Mouse (Mus musculus) mouse trophoblast stem cell (cell line): ENCODE measurements around the gene Zfp451.
"Not testable (repeated sequence)": the region's sequence is repeated elsewhere in the genome, so short reads cannot be mapped to it uniquely, and the experiment has no call there.

ENCODE experiments used
- in situ Hi-C, 2 experiments: fragments of 300-500 bp; cut with MseI, MboI; formaldehyde crosslinking; loops; 2 replicates in 1 of 2; 3 replicates in 1 of 2; pipeline ENCODE4 v1.15.1; 2025

The Zfp451 gene

GRCm38 (mm10) chr1:33813868-33814794 lies at the start of gene Zfp451:
Zfp451 (minus strand) TSS chr1:33814595.
- in situ Hi-C loops, result no loop called here

DNA sequence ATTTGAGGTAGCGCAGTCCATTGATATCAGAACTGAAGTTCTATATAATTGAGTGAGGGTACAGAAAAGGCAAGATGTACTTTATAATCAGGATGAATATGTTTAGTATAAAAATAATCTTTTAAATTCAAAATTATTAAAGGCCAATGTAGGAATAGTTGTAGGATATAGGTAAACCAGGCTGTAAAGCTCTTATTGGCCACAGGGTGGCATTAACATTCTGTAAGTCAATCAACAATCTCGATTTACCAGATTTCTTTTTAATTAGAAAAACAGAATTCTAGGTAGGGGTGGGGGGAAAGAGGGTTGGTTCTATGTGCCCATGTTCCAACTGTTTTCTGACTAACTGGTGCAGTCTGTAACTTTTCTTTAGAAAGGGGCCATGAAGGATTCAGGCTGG lies 32.4 kb upstream of the Zfp451 start:
- in situ Hi-C loops, result no loop called here

GRCm38 (mm10) chr1:33843823-33844222 lies 29.4 kb upstream of the Zfp451 start:
- in situ Hi-C loops, result no loop called here

DNA sequence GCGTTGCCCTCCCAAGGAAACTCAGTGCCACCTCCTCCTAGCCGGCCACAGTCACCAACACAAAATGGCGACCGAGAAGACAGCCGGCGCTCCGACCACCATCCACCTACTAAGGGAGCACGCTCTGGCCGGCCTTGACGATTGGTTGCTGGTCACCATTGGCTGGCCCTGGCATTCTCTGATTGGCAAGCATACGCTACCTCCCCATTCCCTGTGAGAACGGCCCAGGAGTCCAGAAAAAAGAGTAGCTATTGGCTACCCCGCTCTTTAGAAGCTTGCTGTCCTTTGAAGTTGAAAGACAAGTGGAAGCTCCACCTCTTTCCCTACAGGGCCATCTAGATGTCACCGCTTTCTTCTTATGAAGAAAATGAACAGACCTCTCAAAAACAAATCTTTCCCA lies 24.6 kb upstream of the Zfp451 start:
- in situ Hi-C loops, result not testable (repeated sequence)

GRCm38 (mm10) chr1:33830586-33830985 lies 16.2 kb upstream of the Zfp451 start:
- in situ Hi-C loops, result no loop called here

GRCm38 (mm10) chr1:33817931-33818330 lies 3.5 kb upstream of the Zfp451 start:
- in situ Hi-C loops, result no loop called here

DNA sequence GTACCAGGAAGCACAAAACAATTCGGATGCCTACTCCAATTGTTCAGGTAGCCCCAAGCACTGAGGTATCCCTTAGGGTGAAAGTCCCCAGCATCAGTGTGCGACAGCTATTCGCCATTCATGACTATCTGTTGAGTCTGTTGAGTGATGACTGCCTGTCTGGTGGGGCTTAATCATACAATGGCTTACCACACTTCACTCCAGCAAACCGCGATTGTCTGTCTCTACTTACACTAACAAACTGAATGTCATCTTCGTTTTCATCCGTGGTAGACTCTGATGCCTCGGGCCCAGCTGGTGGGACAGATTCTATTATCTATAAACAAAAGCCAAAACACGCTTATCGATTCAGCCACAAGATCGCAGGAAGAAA lies 914 bp downstream of the Zfp451 start:
- in situ Hi-C loops, result no loop called here

GRCm38 (mm10) chr1:33803323-33803722 lies 11.1 kb downstream of the Zfp451 start:
- in situ Hi-C loops, result no loop called here

GRCm38 (mm10) chr1:33799620-33800019 lies 14.8 kb downstream of the Zfp451 start:
- in situ Hi-C loops, result no loop called here

DNA sequence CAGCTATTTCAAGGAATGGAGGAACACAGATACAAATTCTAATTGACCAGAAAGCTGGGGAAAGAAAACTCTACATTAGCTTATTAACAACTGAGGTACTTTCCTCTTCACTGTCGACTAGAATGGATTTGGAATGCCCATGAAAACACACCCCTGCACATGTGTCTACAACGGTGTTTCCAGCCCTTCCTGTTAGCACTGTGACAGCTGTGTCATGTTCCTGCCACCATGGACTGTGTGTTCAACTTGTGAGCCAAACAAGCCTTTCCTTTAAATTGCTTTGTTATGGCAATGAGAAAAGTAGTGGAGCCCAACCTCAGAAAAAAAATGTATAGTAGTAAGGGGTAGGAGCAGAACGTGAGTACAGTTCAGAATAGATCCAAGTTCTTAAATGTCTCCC lies 25.9 kb downstream of the Zfp451 start:
- in situ Hi-C loops, result no loop called here

- in situ Hi-C loops, result no loop called here
Observed at GRCm38 (mm10) chr1:33788072-33788471, 26.3 kb downstream of the Zfp451 start.

- in situ Hi-C loops, result no loop called here
Observed at GRCm38 (mm10) chr1:33784561-33784960, 29.8 kb downstream of the Zfp451 start.

GRCm38 (mm10) chr1:33776175-33776611 lies 38.2 kb downstream of the Zfp451 start:
- in situ Hi-C loops, result no loop called here

GRCm38 (mm10) chr1:33772106-33772505 lies 42.3 kb downstream of the Zfp451 start:
- in situ Hi-C loops, result no loop called here

- in situ Hi-C loops, result no loop called here
Observed at GRCm38 (mm10) chr1:33771621-33772020, 42.8 kb downstream of the Zfp451 start.

DNA sequence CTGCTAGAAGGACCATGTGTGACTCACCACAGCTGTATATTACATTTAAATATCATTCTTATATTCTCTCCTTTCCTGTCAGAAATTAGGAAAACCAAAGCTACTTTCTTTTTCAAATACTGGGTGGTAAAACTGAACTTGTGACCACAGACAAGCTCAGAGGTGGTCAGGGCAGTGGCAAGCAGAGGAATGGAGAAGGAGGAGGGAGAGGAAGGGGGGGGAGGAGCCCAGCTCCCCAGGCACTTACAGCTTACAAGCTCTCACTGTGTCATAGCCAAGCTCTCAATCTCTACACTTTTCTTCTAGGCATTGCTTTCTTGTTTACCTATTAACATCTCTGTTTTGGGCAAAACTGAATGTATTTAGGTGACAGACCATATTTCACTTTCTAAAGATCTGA lies 45.6 kb downstream of the Zfp451 start:
- in situ Hi-C loops, result no loop called here

- in situ Hi-C loops, result no loop called here
Observed at GRCm38 (mm10) chr1:33768091-33768787, 46.2 kb downstream of the Zfp451 start.

DNA sequence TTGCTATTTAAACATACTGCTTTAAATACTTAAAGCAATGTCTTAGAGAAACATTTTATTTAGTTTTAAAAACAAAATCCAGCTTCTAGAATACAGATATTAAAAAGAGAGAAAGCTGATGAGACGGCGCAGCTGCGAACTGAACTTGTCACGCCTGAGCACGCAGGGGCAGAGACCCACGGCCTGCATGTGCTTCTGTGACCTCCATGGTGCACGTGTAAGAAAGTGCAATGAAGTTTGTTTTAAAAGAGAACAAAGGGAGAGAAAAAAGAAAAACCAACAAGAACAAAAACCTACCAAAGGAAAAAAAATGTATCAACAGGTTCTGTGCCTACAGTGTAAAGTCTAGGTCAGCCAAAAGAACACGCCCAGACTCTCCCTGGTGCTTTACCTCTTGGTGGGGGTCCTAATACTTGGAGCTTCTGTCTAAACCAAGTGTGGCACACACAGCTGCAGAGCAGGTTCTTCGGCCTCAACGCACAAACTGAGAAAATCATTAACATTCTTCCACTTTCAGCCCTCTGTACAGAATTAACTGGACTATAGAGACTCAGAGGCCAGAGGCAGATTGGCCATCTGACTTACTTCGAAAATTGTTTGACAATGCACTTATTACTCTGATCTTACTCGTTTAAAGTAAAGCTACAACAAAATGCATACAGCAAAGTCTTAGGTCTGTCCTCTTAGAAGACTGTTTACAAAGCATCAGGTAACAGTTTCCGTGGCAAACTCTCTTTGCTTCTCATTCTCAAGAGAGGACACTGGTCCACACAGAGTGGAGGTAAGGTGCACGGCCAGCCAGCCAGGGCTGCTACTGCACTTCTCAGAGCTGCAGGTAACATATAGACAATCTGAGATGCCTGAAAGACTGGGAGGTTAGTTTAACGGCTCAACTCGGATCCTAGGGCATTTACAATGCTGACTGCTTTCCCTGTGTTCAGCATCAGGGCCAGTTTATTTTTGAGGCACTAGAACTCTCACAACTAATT lies 47.6 kb downstream of the Zfp451 start:
- in situ Hi-C loops, result no loop called here

DNA sequence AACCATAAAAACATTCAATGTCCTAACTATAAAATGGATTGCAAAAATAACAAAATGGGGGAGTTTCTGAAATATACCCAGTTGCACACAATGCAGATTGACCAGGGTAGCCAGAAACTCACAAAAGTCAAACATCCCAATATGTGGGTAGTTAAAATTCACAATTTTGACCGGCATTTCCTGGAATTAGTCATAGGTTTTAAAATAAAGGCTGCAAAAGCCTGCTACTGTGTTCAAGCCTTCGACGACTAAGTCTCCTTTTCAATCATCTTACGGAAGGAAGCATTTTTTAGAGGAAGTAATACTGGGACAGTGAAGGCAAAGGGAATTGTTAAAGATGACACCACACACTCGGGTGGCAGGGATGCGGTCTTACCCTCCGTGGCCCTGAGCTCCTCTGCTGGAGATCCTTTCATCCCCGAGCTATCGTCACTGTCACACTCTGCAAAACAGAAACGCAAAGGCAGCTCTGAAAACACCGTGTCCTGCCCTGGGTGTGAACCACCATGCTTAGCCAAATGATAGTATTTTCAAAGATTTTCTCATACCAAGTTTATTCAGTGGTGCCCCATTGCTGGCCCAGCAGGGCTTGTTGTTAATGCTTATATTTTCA lies 48.8 kb downstream of the Zfp451 start:
- in situ Hi-C loops, result no loop called here

DNA sequence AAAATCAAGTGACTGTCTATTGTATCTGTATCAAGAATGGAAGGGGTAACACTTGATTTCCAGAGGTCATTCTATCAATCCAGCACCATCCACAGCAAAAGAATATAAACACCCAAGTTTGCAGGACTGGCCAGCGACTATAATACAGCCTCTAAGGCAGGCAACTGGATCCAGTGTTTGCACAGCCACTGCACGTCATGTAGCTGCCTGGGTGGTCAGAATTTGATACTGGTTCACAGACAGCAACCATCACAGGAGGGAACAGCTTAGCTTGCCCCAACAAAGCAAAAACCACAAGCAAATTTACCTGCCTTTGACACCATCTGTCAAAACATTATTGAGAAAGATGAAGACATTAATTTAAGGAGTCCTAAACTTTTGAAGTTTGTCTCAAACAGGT lies 50.6 kb downstream of the Zfp451 start:
- in situ Hi-C loops, result no loop called here

DNA sequence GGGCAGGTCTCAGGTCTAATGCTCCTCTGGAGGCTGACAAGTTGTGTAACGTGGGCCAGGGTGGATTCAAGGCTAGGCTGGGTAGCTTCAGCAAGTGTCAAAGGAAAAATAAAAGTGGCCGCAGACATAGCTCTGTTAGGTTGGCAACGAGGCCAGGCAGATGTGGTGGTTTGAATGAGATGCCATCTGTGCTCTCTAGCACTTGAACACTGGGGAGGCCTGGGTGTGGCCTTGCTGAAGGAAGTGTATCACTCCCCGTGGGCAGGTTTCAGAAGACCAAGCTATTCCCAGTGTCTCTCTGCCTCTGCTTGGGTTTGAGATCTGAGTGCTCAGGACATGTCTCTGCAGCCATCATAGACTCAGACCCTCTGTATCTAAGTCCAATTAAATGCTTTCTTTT lies 55.9 kb downstream of the Zfp451 start:
- in situ Hi-C loops, result no loop called here
